Mouse (Mus musculus): Measurements from ENCODE around the gene Pm20d1. TPM values are rescaled to one million over a fixed set of nuclear protein-coding genes. Genes with fewer than 3 reads are reported as not detected.

Gene Pm20d1
- total RNA-seq, 2 experiments from 2014 or later = 1.8 to 2.1 TPM

DNA sequence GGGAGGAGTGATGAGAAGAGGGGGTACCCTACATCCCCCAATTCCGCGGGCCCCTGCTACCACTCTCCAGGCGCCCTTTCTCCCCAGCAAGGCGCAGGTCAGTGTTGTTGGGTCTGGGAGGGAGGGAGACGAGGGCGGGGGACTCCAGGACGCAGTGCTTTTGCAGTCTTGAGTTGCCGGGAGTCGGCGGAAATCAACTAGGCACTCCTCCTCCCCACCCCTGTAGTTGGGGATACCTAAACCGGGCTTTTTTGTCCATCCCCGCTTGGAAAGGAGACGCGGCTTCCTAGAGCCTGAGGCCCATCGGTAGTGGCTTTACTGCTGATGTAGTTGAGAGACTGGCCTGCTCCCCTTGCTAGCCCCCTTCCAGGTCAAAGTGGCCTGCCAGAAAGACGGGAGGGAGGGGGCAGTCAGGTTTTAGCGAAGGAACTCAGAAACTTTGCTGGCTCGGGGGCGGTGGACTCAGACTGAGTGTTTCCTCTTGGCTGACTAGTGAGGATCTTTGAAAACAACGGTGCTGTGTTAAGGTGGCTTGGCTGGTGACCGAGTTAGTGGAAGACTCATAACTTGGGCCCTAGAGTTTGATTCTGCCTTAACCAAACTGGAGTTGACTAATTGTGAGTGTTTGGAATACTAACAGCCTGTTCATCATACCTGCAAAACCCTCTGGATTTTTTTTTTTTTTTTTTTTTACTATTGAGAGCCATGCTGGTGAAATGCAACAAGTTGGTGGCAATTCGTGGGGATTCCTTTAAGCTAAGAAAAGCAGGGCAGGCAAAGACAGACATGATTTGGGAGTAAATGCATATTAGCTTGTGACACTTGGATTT lies 31.3 kb downstream of the Pm20d1 start:
- peak in 1 of 2 experiments; percentile 25 for DNase-seq (ENCODE audit: low spot score in 2 of 2)

DNA sequence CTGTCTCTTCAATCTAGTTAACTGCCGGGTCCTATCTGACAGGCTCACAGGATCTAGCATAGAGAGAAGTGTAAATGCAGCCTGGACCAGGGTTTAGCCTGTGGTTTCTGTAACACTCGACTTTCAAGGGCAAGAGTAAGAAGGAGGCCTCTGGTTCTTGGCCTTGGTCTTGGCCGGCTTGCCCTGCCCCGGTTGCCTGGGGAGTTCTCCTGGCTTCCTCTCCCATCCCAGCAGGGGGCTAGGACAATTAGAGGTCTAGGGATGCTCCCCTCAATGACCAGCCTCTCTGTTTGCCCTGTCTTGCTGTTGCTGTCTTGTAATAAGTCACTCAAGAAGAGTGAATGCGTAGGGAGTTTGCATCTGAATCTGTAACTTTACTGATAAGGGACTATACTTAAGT lies 32.1 kb downstream of the Pm20d1 start:
- no peak for DNase-seq (ENCODE audit: low spot score in 2 of 2)

DNA sequence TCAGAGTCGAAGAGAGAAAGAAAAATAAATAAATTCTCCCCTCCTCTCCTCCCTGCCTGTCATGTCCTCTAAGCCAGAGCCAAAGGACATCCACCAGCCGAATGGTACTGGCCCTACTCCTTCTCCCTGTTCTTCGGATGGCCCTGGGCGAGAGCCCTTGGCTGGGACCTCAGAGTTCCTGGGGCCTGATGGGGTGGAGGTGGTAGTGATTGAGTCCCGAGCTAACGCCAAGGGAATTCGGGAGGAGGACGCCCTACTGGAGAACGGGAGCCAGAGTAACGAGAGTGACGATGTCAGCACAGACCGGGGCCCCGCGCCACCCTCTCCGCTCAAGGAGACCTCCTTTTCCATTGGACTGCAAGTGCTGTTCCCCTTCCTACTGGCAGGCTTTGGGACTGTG lies 33.4 kb downstream of the Pm20d1 start:
- no peak for DNase-seq (ENCODE audit: low spot score in 2 of 2)

DNA sequence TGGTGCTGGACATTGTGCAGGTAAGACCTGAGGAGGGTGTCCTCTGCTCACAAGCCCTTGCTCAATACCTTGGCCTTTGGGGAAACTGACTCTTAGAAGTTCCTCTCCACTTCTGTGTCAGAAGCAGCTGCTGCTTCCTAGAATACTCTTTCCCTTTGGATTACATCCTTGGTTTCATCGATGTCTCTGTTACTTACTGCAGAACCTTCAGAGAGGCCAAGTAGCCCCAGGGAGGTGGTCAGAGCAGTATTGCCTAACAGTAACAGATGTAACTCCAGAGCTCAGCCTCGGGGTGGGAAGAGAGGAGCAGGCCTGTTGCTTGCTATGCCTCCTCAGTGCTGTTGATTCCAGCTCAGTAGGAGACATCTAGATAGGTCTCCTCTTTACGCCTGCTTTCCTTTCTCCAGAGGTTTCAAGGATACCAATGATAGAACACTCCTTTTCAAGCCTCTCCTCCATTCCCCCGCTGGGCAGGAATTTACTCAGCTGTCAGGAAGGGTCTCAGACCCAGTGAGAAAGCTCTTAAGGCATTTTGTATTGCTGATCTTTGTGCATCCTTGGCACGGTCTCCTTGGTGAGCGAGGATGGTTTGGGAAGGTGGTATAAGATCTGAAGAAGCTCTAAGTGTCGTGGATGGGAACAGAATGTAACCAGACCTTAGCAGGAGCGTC lies 33.9 kb downstream of the Pm20d1 start:
- DNase-seq (ENCODE audit: low spot score in 2 of 2) = no peak

DNA sequence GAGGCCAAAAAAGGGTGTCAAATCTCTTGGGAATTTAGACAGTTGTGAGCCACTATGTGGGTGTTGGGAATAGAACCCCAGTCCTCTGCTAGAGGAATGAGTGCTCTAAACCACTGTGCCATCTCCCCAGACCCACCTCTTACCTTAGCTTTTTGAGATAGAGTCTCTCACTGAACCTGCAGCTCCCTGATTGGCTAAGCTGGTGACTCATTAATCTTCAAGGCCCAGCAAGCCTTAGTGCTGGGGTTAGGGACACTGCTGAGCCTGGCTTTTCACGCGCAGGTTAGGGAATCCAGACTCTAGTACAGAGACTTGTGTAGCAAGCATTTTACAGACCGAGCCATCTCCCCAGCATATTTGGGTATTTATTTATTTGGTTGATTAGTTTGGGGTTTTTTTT lies 39.9 kb downstream of the Pm20d1 start:
- DNase-seq (ENCODE audit: low spot score in 2 of 2) = no peak

DNA sequence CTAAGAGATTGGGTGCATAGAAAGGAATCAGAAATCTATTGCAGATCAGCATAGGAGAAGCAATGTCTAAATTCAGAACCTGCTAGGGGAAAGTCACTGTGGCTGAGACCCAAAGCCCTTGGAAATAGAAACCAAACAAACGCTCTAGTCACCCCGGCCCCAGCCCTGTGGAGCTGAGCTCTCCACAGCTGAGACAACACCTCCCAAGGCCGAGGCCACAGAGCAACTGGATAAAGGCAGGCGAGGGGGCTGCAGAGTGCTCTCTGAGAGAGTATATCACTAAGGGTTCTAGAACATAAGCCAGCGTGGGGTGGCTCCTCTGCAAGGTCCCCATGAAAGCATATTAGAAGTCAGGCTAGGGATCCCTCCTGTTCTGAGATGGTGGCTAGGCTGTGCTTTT lies 41.4 kb downstream of the Pm20d1 start:
- no peak for DNase-seq (ENCODE audit: low spot score in 2 of 2)

DNA sequence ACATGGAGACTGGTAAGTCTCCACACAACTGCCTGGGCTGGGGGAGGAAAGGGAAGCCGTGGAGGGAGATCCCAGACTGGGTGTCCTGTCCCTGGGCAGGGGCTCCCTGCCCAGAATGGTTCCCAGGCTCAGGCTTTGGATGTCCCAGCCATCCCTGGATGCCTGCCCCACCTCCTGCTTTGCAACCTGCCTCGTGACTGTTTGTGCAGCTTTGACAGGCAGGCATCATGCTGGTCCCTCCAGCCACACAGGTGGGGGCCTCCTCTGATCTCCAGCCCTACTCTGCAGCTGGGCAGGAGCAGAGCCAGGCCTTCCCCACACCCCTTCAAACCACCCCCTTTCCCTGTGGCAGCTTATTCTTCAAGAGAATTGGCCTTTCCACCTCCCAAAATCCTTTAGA lies 42.1 kb downstream of the Pm20d1 start:
- DNase-seq (ENCODE audit: low spot score in 2 of 2) = no peak

DNA sequence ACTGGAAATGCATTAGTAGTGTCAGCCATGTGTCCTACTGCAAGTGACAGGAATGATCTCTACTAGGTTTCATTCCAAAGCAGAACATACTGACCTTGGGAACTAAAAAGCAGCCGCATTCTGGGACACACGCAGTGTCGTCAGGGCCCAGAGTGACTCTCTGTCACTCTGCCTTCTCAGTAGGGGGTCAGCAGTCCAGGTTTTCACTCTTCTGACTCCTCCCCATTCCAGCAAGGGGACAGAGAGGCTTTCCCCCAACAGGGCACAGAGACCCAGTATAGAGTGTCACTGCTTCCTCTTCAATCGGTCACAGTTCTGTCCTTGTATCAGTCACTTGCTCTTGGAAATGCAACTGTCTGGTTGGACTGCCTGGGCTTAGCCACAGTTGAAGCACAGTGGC lies 45.0 kb downstream of the Pm20d1 start:
- DNase-seq (ENCODE audit: low spot score in 2 of 2) = no peak

DNA sequence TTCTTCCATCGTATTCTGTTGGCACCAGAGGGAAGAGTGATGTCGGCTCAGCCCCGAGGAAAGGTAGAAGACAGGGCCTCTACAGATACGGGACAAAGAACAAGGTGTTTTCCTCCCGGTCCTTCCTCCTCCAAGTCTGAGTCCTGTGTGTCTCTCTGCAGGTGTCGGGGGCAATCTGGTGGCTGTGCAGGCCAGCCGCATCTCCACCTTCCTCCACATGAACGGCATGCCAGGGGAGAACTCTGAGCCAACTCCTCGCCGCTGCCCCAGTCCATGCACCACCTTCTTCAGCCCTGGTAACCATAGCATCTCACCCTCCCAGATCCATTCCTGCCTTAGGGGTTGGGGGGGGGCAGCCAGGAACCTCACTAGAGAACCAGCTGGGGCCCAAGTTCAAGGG lies 46.6 kb downstream of the Pm20d1 start:
- no peak for DNase-seq (ENCODE audit: low spot score in 2 of 2)

DNA sequence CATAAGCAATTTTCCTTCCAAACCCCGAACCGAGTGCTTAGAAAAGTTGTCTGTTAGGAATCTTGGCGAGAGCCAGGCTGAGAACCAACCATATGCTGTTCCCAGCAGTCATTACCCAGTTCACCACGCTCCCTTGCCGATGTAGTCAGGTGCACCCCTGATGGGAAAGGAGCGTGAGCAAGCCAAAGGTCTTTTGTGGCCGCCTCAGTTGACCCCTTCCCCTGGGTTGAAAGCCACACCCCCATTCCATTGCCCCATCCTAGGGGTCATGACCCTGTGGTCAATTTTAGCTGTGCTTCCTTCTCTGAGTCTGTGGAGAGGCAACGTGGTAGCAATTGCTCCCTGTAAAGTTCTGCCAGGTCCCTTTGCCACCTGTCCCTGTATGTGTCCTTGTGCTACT lies 47.7 kb downstream of the Pm20d1 start:
- DNase-seq (ENCODE audit: low spot score in 2 of 2) = no peak

DNA sequence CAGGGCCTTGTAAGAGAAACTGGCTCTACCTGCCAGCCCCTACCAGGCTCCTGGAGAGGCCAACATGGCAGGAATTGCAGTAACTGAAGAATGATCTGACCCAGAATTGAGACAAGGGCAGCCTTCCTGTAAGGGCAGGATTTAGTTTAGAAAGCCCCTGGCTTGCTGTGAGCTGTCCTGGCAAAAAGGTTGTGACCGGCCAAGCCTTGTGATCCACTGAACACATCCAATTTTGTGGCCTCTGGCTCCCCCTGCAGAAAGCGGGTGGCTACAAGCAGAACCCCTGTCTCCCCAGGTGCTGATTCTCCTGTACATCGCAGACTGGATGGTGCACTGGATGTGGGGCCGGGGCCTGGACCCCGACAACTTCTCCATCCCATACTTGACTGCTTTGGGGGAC lies 49.1 kb downstream of the Pm20d1 start:
- DNase-seq (ENCODE audit: low spot score in 2 of 2) = peak; percentile 45 to 71

DNA sequence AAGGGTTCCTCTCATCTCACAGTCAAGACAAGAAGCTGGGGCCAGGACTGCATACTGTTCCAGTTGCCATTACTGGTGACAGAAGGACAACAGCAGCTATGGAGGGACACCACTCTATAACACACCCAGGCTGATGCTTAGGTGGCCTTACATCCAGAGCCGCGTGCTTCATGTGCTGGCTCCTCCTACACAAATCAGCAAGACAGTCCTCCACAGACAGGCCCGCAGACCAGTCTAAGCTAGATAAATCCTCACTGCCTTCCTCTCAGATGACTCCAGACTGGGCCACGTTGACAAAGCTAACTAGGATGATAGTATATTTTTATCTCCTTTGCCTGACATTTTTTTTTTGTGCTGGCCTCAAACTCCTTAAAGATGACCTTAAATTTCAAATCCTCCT lies 64.6 kb downstream of the Pm20d1 start:
- no peak for DNase-seq (ENCODE audit: low spot score in 2 of 2)

DNA sequence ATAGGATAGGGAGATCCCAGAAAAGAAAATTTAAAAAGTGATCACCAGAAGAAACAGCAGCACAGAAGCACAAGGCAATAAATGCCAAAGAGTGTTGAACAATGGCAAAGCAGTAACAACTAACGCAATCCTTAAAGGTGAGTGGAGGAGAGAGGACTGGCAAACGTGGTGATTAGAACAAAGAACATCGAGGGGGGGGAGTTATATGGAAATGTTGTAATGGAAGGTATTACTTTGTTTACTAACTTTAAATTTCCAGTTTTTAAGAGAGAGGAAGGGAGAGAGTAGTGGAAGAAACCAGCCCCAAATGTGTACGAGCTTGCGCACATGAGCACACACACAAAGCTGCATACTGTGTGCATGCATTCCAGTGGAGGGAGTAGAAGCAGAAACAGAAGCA lies 68.4 kb downstream of the Pm20d1 start:
- DNase-seq (ENCODE audit: low spot score in 2 of 2) = no peak

DNA sequence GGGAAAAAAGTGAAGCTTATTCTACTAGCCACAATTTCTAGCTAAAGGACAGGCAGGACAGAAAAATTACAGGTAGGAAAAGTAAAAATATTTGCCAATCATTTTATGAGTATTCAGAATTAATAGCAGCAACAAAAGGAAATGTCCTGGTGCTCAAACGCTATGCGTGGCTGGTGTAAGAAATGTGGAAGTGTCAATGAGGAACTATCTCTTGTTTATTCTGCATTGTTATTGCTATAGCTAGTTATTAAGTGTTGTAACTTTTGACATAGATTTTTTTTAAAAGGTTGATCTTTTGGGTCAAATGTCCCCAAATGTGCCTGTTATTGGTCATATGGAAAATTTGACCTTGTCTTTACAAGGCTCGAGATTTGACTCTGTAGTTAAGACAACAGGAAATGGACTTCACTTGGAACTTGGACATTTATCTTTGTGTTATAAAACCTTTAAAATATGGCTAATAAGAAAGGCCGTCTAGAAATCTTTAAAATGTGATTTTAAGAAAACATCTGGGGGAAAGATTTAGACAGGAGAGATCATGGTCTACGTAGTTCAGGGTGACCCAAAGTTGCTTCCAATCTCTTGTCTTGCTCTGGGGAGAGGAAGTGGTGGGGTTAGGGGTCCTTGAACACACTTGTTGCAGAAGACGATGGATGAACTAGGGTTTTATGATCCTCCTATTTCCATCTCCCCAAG lies 69.3 kb downstream of the Pm20d1 start:
- DNase-seq (ENCODE audit: low spot score in 2 of 2) = no peak

DNA sequence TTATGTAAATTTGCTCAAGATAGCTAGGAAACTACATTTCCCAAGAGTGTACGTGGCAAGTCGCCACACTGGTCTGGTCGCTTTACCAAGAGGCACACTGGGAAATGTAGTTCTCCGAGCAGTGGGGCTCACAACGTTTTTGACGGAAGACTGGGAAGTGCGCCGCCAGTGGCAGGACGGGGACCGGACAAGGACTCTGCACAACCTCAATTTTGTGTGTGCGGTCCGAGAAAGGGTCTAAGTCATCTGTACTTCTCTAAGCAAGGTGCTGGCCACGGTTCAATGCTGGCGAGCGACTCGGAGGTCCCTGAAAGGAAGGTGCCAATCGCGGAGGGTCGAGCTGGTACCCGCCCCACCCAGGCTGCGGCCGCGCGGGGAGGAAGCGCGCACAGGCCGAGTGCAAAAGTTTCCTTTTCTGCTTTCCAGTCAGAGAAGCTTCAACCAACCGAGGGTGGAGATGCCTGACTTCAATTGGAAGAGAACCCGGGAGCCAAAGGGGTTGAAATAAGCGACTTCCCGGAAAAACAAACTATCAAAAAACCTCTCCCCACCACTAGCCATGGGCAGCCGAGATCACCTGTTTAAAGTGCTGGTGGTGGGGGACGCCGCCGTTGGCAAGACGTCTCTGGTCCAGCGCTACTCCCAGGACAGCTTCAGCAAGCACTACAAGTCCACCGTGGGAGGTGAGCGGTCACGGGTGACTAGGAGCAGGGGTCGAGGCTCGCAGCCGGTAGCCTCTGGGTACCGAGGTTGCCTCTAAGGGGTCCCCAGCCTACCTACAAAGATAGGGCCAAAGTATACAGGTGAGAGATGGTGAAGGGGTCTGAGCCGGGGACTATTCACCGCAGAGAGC lies 70.1 kb downstream of the Pm20d1 start, which contains the start of gene Rab29:
TSS of gene Rab29 (plus strand) at position 132 of the 853 bp plus-strand sequence.
- peak; percentile 83 to 95 for DNase-seq (ENCODE audit: low spot score in 2 of 2)

DNA sequence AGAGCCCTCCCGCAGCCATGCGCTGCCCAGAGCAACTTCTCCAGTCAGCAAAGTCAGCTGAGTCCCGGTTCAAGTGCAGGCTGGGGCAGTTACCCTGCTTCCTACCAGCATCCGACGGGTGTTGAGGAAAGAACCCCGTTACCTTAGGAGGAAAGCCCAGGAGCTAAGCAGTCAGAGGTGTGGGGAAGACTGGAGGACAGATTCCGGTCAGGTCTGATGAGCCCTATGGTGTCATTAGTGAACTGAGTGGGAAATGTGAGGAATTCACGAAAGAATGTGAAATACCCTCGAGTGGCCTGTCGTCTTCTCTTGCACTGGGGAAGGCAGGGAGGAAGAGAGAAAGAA lies 70.7 kb downstream of the Pm20d1 start:
- no peak for DNase-seq (ENCODE audit: low spot score in 2 of 2)

DNA sequence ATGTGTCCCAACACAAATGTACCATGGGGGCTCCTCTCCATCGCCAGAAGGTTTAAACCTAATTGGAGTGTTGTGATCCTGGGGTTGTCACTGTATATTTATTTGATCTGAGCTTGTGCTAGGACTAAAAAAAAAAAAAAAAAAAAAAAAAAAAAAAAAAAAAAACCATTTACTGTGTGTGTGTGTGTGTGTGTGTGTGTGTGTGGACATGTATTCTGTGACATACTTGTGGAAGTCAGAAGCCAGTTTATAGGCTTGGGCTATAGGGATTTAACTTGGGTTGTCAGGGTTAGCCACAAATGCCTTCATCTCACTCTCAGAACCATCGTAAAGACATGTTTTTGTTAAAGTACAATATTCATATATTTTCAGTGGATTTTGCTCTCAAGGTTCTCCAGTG lies 72.4 kb downstream of the Pm20d1 start:
- no peak for DNase-seq (ENCODE audit: low spot score in 2 of 2)
